Mouse (Mus musculus): ENCODE measurements around the gene F3. TPM values are rescaled to one million over a fixed set of nuclear protein-coding genes. Genes with fewer than 3 reads are reported as not detected.
A peak's percentile ranks its signal among the peaks of the same experiment; 100 is the strongest.
"Not testable (repeated sequence)": the region's sequence is repeated elsewhere in the genome, so short reads cannot be mapped to it uniquely, and the experiment has no call there.

F3 gene
- polyA plus RNA-seq, 1 experiment = 16.5 TPM

DNA sequence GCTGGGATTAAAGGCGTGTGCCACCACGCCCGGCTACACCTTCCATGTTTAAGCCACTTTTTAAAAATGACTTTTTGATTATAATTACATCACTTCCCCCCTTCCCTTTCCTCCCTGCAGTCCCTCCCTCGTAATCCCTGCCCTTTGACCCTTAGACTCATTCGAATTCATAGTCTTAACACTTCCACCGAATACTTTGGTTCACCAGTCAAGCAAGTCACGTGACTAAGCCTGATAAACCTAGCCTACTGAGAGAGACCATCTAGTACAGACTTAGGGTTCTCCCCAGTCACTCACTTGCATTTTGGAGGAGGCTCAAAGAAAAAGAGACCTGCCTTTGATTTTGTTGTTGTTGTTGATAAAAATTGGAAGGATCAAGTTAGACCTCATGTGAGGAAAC, 12.2 kb downstream of the F3 start:
- no peak for DNase-seq (ENCODE audit: low read depth, low spot score)
- WGBS = 57% methylated on average over 7 of the region's 7 CpGs

DNA sequence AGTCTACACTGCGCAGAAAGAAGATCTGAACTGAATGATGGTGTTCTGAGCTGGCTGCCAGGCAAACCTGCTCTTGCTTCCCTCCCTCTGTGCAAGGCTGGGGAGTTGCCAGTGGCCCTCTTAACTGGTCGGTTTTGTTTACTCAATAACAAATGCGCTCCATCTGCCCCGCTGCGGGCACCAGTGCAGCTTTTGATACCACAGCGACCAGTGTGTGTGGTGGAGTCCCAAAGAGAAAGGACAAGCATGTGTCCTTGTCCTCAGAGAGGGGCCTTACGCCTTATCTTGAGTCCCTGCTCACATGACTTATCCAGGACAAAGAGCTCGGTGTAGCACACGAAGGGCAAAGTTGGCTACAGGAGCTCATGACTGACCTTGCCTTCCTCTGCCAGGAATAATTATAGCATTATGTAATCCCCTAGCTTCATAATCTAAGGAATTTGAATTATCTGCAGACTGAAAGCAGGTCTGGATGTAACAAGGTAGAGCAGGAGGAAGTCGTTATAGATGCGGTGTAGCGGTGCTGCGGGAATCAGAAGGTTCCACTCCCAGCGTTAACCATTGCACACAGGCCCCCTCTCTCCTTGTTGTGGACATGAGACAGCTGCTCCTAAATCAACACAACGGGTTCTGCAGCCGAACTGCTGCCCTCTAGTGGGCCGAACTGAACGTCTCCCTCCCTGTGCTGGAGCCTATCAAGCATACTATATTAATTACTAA, 12.8 kb downstream of the F3 start:
- 15% methylated on average over 18 of the region's 18 CpGs for WGBS

DNA sequence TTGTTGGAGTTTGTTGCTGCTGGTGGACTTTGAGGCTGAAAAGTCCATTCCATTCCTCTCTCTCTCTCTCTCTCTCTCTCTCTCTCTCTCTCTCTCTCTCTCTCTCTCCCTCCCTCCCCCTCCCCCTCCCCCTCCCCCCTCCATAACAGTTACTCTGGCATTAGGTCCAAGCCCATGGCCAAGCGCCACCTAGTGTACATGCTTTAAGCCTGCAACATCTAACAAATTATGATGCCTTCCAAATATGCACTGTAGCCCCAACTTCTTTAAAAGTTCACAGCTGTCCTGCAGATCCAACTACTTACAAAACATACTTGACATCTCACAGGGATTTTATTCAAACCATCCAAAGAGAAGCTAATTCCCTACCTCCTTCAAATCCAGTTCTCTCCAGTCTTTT, 14.1 kb downstream of the F3 start:
- no peak for DNase-seq (ENCODE audit: low read depth, low spot score)
- WGBS = 88% methylated on average over 1 of the region's 1 CpGs

More for the DNA sequence above, 12.8 kb downstream of the F3 start:
- no peak for DNase-seq (ENCODE audit: low read depth, low spot score)

DNA sequence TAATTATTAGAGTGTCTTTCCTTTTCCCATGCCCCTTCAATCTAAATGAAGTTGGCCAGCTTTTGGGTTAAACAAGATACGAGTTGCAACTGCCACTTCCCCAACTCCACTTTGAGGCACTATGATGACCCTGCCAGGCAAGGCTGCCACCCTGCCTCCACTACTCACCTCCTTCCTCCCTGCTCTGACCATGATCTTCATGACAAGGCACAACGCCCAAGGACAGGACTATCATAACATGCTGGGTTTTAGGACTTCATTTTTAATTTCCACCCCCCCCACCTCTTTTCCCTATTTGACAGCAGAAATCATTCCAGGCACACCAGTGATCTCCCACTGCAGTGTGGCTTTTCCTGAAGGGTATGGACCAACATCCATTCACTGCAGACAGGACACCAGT, 14.6 kb downstream of the F3 start:
- WGBS = 86% methylated on average over 2 of the region's 2 CpGs
- DNase-seq (ENCODE audit: low read depth, low spot score) = no peak

DNA sequence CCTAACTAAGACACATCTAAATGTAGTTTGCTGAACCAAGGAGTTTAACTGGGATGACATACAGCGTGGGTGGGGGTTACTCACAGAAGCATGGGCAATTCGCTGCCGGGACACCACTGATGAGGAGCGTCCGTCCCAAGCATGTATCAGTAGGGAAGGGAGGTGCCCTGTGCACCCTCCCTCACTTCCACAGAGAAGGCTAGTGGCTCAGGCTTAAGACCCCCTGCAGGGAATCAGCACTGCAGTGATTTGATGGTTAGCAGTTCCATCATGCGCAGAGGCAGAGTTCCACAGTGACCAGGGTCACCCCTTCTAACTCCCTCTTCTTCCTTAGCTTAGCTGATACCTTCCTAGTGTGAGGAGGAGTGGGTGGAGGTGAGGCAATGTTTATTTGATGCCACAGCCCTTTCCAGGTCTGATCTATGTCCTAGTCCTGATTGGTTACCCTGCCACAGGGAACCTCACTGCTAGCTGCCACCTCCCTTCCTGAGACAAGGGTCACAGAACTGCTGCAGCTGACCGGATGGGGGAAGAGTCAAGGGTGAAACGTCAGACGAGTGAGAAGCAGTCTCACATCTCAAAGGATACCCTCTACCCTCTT, 15.5 kb downstream of the F3 start:
- DNase-seq (ENCODE audit: low read depth, low spot score) = no peak
- 77% methylated on average over 9 of the region's 9 CpGs for WGBS

DNA sequence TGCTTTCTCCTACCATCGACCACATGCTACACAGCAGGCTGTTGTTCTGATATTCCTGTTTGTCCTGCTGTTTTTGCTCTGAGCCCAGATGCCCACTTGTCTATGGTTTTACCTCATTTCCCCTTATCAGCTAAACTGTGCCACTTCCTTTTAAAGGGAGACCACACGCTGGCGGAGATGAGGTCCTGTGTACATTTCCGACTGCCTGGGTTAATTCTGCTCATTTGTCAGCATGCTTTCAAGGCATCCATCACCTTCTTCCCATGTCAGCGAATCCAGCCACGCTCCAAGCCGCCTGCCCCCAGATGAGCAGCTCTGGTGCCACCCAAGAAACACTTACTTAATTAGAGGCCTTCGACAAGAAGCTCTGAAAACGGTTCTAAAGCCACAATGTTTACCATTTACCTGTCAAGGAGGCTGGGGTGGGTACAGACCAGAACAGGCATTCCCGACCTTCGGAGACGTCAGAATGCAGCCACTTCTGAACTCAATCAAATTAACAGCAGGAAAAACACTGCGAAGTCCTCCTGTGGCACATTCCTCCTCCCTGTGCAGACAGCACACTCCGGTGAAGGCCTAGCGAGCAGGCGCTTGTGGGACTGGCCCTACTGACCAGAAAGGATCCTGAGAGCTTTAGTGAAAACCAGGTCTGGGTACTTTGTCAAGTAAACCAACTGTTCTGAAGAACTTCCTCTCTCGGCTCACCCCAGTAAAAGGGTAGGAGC, 16.3 kb downstream of the F3 start:
- no peak for DNase-seq (ENCODE audit: low read depth, low spot score)
- 74% methylated on average over 17 of the region's 17 CpGs for WGBS

DNA sequence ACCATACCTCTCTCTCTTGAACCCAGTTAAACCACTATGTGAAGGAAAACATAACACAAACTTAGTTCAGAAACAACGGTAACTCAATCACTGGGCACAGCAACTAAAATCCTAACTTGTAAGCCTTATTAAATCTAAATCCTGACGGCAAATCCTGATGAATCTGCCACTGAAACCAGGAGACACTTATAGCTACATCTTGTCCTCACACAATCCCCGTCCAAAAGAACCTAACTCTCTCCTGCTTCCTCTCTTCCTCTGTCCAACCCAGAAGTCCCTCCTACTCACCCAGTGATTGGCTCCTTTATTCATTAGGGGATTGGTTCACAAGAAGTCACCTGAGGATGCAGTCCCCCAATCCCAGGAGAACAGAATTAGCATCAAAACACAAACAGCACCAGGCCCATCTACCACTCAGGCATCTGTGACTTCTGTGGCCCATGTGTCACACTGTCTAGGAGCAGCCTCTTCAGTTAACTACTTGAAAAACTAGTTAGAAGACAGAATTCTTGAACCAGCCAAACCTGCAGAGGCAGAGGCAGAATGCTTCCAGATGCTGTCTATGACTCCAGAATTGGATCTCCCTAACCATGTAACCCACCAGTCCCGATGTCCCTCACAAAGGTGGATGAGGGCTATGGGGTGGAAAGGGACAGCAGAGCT, 18.0 kb downstream of the F3 start:
- DNase-seq (ENCODE audit: low read depth, low spot score) = not testable (repeated sequence)

DNA sequence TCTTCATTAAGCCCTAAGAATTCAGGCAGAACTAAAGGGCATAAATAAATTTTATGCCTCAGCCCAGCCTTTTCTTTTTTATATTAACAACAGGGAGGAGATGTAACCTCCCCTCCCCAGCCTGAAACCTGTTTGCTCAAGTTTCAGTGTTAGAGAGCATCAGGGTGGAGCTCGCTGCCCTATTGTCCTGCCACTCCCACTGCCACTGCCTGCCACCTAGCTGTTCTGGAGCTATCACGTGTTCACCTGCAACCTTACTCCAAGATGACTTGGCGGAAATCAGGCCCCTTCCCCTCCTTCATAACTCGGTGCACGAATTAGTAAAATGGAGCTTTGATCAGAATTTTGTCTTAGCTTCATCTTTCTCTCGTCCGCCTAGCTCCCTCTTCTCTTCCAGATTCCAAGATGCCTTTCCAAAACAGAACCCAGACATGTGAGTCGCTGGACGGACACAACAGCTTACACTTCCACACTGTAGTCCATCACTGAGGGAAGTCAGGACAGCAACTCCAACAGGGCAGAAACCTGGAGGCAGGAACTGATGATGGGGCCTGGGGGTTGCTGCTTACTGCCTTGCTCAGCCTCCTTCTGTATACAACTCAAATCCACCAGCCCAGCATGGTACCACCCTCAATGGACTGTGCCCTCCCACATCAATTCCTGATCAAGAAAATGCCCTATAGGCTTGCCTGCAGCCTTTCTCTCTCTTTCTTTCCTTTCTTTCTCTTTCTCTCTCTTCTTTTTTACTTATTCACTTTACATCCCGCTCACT, 31.2 kb downstream of the F3 start:
- WGBS = 46% methylated on average over 10 of the region's 10 CpGs
- not testable (repeated sequence) for DNase-seq (ENCODE audit: low read depth, low spot score)

More for the DNA sequence above, 18.0 kb downstream of the F3 start:
- 90% methylated on average over 4 of the region's 4 CpGs for WGBS

DNA sequence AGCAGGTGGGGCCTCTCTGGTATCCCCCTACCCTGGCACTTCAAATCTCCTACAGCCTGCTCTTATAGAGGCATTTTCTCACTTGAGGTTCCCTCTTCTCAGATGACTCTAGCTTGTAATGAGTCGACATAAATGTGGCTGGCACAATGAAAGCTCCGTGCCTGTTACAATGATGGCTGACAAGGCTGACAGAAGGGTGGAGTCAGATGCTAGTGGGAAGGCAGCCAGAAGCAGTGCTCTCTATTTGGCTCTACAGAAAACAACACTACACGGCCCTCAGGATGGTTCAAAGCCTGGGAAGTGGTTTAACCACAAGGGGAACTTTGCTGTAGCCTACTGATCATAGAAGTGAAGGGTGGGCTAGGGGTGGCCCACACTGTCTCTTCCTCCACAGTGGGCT, 31.8 kb downstream of the F3 start:
- no peak for DNase-seq (ENCODE audit: low read depth, low spot score)
- 6% methylated on average over 3 of the region's 3 CpGs for whole genome bisulfite sequencing

DNA sequence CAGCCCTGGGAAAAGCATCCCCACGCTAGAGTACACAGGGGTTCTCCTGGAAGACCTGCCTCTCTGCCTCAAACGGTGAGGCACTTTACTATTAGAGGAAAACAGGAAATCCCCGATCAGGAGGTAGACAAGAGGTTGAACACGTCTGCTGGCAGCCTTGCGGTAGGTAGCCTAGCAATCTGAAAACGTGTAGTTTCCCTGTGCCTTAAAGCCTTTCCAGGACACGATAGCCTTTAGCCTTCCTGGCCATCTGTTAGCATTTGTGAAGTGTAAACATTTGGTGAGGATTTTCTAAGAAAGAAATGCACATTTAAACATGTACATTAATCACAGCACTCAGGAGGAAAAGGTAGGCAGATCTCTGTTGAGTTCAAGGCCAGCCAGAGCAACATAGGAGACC, 35.0 kb downstream of the F3 start:
- DNase-seq (ENCODE audit: low read depth, low spot score) = no peak
- WGBS = 51% methylated on average over 7 of the region's 7 CpGs

DNA sequence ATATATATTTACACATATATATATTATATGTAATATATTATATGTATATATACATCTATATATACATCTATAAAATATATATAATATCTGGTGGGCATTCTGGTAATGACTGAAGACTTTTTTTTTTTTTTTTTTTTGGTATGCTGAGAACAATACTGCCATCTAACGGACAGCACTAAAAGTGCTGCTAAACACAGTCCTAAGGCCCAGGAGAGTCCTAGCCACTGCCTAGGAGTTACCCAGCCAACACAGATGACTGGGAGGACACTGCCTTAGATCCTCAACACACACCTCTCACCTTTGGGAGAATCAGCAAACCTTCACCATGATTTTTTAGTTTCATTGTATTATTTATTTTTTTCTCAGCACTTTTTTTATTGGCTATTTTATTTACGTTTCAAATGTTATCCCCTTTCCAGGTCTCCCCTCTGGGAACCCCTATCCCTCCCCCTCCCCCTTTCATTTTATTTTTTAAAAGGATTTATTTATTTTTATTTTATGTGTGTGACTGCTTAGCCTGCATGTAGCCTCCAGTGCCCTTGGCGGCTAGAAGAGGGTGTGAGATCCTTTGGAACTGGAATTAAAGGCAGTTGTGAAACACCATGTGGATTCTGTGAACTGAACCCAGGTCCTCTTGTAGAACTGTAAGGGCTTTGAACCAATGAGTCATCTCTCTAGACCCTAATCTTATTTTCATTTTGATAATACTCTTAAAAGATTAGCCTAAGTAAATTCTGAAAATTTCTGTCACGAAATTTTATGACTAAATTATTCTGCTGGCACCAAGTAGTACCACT, 38.9 kb downstream of the F3 start:
- DNase-seq (ENCODE audit: low read depth, low spot score) = no peak
- WGBS = 60% methylated on average over 4 of the region's 4 CpGs

DNA sequence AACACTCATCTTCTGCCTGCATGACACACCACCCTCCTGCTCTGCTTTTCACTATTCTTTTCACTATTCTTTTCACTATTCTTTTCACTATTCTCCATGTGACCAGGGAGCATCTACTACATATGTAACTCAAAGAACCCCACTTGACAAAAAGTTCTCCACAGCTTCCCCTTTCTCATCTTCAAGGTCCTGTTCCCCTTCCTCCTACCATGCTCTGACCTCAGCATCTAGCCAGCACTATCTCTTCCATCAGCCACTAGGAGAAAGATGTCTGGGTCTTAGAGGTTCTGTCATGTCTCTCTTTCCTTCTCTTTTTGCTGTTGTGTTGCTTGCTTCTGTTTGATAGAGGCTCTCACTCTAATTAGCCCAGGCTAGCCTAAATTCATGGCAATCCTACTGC, 42.7 kb downstream of the F3 start:
- no peak for DNase-seq (ENCODE audit: low read depth, low spot score)

DNA sequence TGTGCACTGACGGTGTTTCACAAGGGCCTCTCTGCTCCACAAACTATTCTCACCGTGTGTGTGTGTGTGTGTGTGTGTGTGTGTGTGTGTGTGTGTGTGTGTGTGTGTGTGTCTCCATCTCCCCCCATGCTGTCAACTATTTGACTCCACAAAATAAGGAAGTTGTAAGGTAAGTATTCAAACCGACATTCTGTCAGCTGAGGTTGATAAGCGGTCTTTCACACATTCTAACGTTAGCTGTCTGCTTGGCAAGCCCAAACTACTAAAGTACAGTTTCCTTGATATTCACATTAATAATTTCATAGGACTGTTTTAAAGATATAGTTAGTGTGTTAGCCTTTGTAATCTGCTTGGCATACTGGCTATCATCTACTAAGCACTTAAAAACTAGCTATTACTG, 43.5 kb downstream of the F3 start:
- DNase-seq (ENCODE audit: low read depth, low spot score) = no peak
- WGBS = 76% methylated on average over 5 of the region's 5 CpGs

DNA sequence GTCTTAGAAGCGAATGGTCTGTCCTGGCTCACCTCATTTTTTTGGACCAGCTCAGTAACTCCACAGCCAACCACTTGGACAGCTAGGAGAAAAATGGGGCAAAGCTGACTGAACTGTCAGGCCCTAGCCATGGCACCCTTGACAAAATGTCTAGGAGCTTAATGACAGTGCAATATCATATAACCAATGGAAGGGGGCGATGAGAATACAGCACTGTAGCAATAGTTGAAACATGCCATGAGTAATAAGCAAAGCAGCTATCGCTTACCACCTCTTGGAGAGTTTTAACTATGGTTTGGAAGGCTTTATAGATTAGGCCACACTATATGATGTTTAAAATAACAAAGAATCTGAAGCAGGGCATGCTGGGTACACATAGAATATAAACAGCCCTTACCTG, 45.4 kb downstream of the F3 start:
- WGBS = 94% methylated on average over 3 of the region's 3 CpGs
- no peak for DNase-seq (ENCODE audit: low read depth, low spot score)

DNA sequence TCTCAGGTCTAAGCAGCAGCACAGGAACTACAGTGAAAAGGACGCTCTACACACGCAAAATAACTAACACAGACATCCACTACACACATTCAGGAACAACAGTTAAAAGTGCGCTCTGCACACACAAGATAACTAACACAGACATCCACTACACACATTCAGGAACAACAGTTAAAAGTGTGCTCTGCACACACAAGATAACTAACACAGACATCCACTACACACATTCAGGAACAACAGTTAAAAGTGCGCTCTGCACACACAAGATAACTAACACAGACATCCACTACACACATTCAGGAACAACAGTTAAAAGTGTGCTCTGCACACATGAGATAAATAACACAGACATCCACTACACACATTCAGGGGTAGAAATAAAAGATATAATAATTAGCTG, 50.0 kb downstream of the F3 start:
- DNase-seq (ENCODE audit: low read depth, low spot score) = not testable (repeated sequence)
- 95% methylated on average over 4 of the region's 4 CpGs for WGBS

DNA sequence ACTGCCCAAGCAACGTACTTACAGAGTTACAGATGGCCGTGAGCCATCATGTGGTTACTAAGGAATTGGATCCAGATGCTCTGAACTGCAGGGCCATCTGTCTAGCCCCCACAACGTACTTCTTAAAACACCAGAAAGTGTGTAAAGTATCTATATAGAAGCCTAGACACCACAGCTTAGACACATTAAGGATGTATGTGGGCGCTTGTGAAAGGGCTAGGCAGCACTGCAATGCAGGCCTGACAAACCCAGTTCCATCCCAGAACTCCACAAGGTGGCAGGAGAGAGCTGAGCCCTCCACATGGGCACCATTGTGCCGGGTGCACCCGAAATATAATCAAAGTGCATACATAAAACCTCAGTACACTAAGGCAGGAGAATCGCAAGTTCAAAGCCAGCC, 54.6 kb downstream of the F3 start:
- peak; percentile 19 for DNase-seq (ENCODE audit: low read depth, low spot score)
- WGBS = 49% methylated on average over 7 of the region's 7 CpGs

DNA sequence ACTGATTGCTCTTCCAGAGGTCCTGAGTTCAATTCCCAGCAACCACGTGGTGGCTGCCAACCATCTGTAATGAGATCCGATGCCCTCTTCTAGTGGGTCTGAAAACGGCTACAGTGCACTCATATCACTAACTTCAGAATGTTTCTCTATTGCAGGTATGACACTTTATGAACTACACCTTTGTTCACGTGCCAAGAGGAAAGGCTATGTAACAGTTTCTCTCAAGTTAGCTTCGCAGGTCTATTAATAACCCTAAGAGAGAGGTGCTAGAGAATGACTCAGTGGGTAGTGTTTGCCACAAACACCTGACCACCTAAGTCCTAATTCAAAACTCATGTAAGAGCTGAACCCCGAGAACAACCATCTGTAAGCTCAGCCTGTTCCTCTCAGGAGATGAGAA, 59.7 kb downstream of the F3 start:
- DNase-seq (ENCODE audit: low read depth, low spot score) = no peak
- WGBS = 47% methylated on average over 6 of the region's 6 CpGs
